Mouse (Mus musculus) E14TG2a.4 (cell line): ENCODE results near the gene Ush1c.

ENCODE experiments used
- CTCF ChIP-seq: conservative IDR thresholded peaks from 2 replicates; pipeline ENCODE4 v1.5.1; 2014; ENCODE audit warnings: low read length
- NANOG ChIP-seq: IDR thresholded peaks from 2 replicates; pipeline ENCODE4 v1.6.1; 2014; ENCODE audit warnings: borderline replicate concordance, low read length, mixed read lengths

- TF ChIP-seq CTCF (peak; percentile 45), NANOG (no peak)
These were observed 56.7 kb downstream of the Ush1c start for GRCm38 (mm10) chr7:46181590-46181989.
